Mouse (Mus musculus) erythroblast, embryonic 14.5 days (primary cell): ENCODE measurements around the gene Gnl3.

Experiments
- GATA1 ChIP-seq: IDR thresholded peaks from 2 replicates; pipeline ENCODE4 v1.6.1; 2012; ENCODE audit warnings: low read length, inconsistent platforms, mixed read lengths
- TAL1 ChIP-seq: IDR thresholded peaks from 3 replicates; pipeline ENCODE4 v1.6.1; 2012; ENCODE audit warnings: low read length, inconsistent platforms, mixed read lengths

GRCm38 (mm10) chr14:31018860-31019291 lies at the start of gene Gnl3, which contains the start of gene Pbrm1:
- no peak for TF ChIP-seq TAL1
- no peak for TF ChIP-seq GATA1
